Mouse (Mus musculus): ENCODE results near the gene Adssl1. TPM values are rescaled to one million over a fixed set of nuclear protein-coding genes. Genes with fewer than 3 reads are reported as not detected.

Adssl1 gene
- polyA plus RNA-seq (2012; rRNA removed), result 10.9 and 14.2 TPM in 2 replicates

DNA sequence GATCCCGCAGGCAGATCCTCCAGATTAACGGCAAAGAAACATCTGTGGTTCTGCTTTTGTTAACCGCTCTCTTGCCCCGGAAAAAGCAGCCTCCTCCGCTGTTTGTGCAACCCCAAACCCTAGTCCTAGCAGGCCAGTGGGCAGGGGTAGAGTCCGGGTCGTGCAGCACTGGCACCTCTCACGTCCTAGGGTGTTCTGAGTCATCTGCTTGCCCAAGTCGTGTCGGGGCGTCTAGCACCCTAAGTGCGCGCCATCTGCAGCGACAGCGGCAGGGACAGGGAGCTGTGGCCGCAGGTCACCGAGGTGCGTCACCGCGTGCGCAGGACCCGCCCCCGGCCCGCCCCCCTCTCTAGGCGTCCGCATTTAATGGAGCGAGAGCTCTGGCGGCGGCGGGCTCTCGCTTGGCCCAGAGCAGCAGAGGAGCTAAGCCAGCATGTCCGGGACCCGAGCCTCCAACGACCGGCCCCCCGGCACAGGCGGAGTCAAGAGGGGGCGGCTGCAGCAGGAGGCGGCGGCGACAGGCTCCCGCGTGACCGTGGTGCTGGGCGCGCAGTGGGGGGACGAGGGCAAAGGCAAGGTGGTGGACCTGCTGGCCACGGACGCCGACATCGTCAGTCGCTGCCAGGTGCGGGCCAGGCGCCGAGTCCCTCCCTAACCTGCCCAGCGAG, at the start of gene Adssl1:
Adssl1 (plus strand) TSS at position 360 of the 668 bp plus-strand sequence.
- H3K4me1 ChIP-seq (replicated peaks; ENCODE audit: control insufficient read depth, insufficient read depth, low read length), result peaks cover 43% of the 10 kb centered on the region
- H3K4me3 ChIP-seq (ENCODE audit: control insufficient read depth, insufficient read depth, low read length), result peak within 1 kb of the TSS; percentile 68

DNA sequence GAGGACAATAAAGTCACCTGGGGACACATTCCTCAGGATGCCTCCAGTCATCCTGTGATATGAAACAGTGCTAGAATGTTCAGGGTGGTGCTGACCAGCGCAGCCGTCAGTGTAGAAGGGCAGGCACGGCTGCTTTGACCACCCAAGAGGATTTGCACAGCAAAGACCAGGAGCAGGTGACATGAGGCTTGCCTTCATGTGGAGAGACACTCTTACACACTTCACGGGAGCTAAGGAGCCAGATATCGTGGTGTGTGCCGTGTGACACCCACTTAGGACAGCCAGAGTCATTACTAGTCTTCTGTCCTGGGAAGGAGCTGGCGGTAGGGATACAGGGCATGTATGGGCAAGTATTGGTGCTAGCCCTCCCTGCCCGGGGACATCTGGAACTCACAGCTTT, 49.7 kb upstream of the Adssl1 start:
- no peak for DNase-seq
- H3K27ac ChIP-seq (ENCODE audit: control insufficient read depth, insufficient read depth, low read length), result no peak overlapping the region
- WGBS, result 97% methylated on average over 8 of the region's 8 CpGs
- no peak for TF ChIP-seq CTCF (IDR thresholded peaks at IDR 0.05; ENCODE audit: borderline replicate concordance, control insufficient read depth, extremely low read depth, insufficient read depth, low read length, poor library complexity)
- TF ChIP-seq POLR2A (IDR thresholded peaks at IDR 0.05; ENCODE audit: control insufficient read depth, extremely low read depth, insufficient read depth, low read length, poor library complexity), result no peak
- H3K4me3 ChIP-seq (ENCODE audit: control insufficient read depth, insufficient read depth, low read length), result no peak overlapping the region
- H3K27me3 ChIP-seq (ENCODE audit: control insufficient read depth, insufficient read depth, low read length), result no peaks in the 10 kb centered on the region
- H3K36me3 ChIP-seq (ENCODE audit: control insufficient read depth, insufficient read depth, low read length), result no peaks in the 10 kb centered on the region
- H3K4me1 ChIP-seq (replicated peaks; ENCODE audit: control insufficient read depth, insufficient read depth, low read length), result no peaks in the 10 kb centered on the region

More for the DNA sequence above, at the start of gene Adssl1:
- no peak; the same call in 1 of the 2 replicates for TF ChIP-seq POLR2A (IDR thresholded peaks at IDR 0.05; ENCODE audit: control insufficient read depth, extremely low read depth, insufficient read depth, low read length, poor library complexity)
- TF ChIP-seq CTCF (IDR thresholded peaks at IDR 0.05; ENCODE audit: borderline replicate concordance, control insufficient read depth, extremely low read depth, insufficient read depth, low read length, poor library complexity), result no peak; the same call in 1 of the 2 replicates
- Histone ChIP-seq H3K36me3 (ENCODE audit: control insufficient read depth, insufficient read depth, low read length) (no peaks in the 10 kb centered on the region), H3K27ac (ENCODE audit: control insufficient read depth, insufficient read depth, low read length) (peak within 1 kb of the TSS; percentile 71), H3K27me3 (ENCODE audit: control insufficient read depth, insufficient read depth, low read length) (no peaks in the 10 kb centered on the region)
- DNase-seq, result peak; percentile 52
- whole genome bisulfite sequencing, result under 1% methylated on average over 52 of the region's 56 CpGs

DNA sequence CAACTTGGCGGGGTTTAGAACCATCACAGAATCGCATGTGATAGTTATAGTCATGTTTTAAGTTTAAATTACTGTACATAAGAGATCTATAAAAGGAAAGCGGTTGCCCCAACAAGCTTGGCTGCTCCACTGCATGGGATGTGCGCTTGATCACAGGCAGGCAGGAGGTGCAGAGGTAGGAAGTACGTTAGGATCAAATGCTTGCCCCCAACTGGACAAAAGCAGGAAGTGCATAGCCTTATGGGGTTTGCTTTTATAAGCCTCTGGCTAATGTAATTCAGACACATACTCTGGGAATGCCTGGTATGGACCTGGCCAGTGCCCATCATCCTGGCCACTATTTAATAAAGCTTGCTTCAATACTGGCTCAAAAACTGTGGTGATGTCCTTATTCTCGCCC, 48.8 kb upstream of the Adssl1 start:
- Histone ChIP-seq H3K4me1 (replicated peaks; ENCODE audit: control insufficient read depth, insufficient read depth, low read length) (no peaks in the 10 kb centered on the region), H3K36me3 (ENCODE audit: control insufficient read depth, insufficient read depth, low read length) (no peaks in the 10 kb centered on the region), H3K27me3 (ENCODE audit: control insufficient read depth, insufficient read depth, low read length) (no peaks in the 10 kb centered on the region), H3K4me3 (ENCODE audit: control insufficient read depth, insufficient read depth, low read length) (no peak overlapping the region), H3K27ac (ENCODE audit: control insufficient read depth, insufficient read depth, low read length) (no peak overlapping the region)
- TF ChIP-seq CTCF (IDR thresholded peaks at IDR 0.05; ENCODE audit: borderline replicate concordance, control insufficient read depth, extremely low read depth, insufficient read depth, low read length, poor library complexity) (no peak), POLR2A (IDR thresholded peaks at IDR 0.05; ENCODE audit: control insufficient read depth, extremely low read depth, insufficient read depth, low read length, poor library complexity) (no peak)
- DNase-seq, result no peak
- 66% methylated on average over 6 of the region's 6 CpGs for WGBS

DNA sequence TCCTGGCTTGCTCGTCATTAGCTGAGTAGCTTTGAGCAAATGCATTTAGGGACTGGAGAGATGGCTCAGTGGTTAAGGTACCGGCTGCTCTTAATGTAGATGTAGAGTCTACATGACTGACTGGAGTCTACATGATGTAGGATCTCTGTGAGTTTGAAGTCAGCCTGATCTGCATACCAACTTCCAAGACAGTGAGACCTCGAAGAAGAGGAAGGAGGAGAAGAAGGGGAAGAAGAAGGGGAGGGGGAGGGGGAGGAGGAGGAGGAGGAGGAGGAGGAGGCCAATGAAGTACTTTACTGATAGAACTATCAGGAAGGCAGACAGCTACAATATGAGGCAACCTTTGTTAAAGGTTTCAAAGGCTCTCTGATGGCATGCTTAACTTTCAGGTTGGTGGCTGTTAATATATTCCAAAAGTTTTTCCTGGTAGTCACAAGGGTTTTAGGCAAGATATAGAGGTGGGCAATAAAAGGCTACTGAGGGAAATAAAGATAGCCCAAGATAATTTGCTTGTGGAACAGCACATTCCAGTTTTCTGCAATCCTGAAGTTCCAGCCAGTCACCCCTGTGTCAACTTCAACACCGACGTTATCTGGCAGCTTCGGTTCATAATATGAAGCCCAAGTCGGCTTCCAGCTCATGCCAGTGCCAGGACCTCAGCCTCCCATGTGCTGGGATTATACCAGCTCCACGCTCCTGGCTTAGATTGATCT, 44.4 kb upstream of the Adssl1 start:
- H3K36me3 ChIP-seq (ENCODE audit: control insufficient read depth, insufficient read depth, low read length), result no peaks in the 10 kb centered on the region
- H3K4me3 ChIP-seq (ENCODE audit: control insufficient read depth, insufficient read depth, low read length), result no peak overlapping the region
- H3K27me3 ChIP-seq (ENCODE audit: control insufficient read depth, insufficient read depth, low read length), result no peaks in the 10 kb centered on the region
- DNase-seq, result no peak
- TF ChIP-seq CTCF (IDR thresholded peaks at IDR 0.05; ENCODE audit: borderline replicate concordance, control insufficient read depth, extremely low read depth, insufficient read depth, low read length, poor library complexity) (no peak), POLR2A (IDR thresholded peaks at IDR 0.05; ENCODE audit: control insufficient read depth, extremely low read depth, insufficient read depth, low read length, poor library complexity) (no peak)
- no peaks in the 10 kb centered on the region for H3K4me1 ChIP-seq (replicated peaks; ENCODE audit: control insufficient read depth, insufficient read depth, low read length)
- no peak overlapping the region for H3K27ac ChIP-seq (ENCODE audit: control insufficient read depth, insufficient read depth, low read length)
- 76% methylated on average over 8 of the region's 8 CpGs for WGBS

DNA sequence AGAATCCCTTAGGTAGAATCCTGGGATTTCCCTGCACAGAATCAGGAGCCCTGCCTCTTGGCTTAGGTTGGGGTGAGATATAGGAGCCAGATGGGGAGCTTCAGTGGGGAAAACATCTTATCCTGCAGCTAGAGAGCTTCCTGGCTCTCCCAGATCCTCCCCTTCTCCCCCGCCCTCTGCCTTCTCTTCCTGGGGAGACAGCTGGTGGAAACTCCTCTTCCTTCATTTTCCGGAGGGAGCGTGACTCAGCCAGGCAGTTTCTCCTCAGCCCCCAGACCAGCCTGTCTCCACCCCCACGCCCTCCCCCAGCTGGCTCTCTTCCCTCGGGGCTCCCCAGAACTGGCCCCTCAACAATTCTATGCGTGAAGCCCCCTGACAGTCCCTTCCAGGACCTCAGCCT, 43.5 kb upstream of the Adssl1 start:
- DNase-seq, result no peak
- H3K27me3 ChIP-seq (ENCODE audit: control insufficient read depth, insufficient read depth, low read length), result no peaks in the 10 kb centered on the region
- H3K4me3 ChIP-seq (ENCODE audit: control insufficient read depth, insufficient read depth, low read length), result no peak overlapping the region
- TF ChIP-seq POLR2A (IDR thresholded peaks at IDR 0.05; ENCODE audit: control insufficient read depth, extremely low read depth, insufficient read depth, low read length, poor library complexity), result no peak
- no peak for TF ChIP-seq CTCF (IDR thresholded peaks at IDR 0.05; ENCODE audit: borderline replicate concordance, control insufficient read depth, extremely low read depth, insufficient read depth, low read length, poor library complexity)
- H3K27ac ChIP-seq (ENCODE audit: control insufficient read depth, insufficient read depth, low read length), result no peak overlapping the region
- WGBS, result 79% methylated on average over 6 of the region's 6 CpGs
- H3K4me1 ChIP-seq (replicated peaks; ENCODE audit: control insufficient read depth, insufficient read depth, low read length), result no peaks in the 10 kb centered on the region
- H3K36me3 ChIP-seq (ENCODE audit: control insufficient read depth, insufficient read depth, low read length), result no peaks in the 10 kb centered on the region

DNA sequence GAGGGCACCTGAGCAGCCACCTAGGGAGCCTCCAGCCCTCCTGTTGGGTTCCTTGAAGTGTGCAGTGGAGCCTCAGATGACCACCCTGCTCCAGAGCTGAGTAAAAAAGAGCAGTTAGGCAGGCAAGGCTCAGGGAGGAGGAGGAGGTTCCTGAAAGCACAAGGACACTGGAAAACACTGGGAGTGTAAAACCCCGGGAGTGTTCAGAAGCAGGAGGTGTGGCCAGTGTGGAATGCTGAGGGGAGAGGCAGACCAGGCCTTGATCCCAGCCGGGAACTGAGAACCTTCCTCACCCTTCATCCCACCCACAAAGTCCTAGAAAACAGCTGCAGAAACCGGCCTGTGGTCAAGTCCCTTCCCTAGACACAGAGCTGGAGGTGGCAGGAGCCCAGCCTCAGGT, 43.1 kb upstream of the Adssl1 start:
- H3K27ac ChIP-seq (ENCODE audit: control insufficient read depth, insufficient read depth, low read length), result no peak overlapping the region
- no peaks in the 10 kb centered on the region for H3K36me3 ChIP-seq (ENCODE audit: control insufficient read depth, insufficient read depth, low read length)
- 82% methylated on average over 3 of the region's 3 CpGs for WGBS
- no peaks in the 10 kb centered on the region for H3K27me3 ChIP-seq (ENCODE audit: control insufficient read depth, insufficient read depth, low read length)
- H3K4me3 ChIP-seq (ENCODE audit: control insufficient read depth, insufficient read depth, low read length), result no peak overlapping the region
- DNase-seq, result no peak
- no peaks in the 10 kb centered on the region for H3K4me1 ChIP-seq (replicated peaks; ENCODE audit: control insufficient read depth, insufficient read depth, low read length)
- no peak for TF ChIP-seq POLR2A (IDR thresholded peaks at IDR 0.05; ENCODE audit: control insufficient read depth, extremely low read depth, insufficient read depth, low read length, poor library complexity)
- TF ChIP-seq CTCF (IDR thresholded peaks at IDR 0.05; ENCODE audit: borderline replicate concordance, control insufficient read depth, extremely low read depth, insufficient read depth, low read length, poor library complexity), result no peak

All from thymus, adult 2 months (tissue).